Mouse (Mus musculus) CH12.LX (cell line): Measurements from ENCODE around the gene Rrm1. TPM values are rescaled to one million over a fixed set of nuclear protein-coding genes. Genes with fewer than 3 reads are reported as not detected.

Source experiments
- DNase-seq: peaks from one replicate; pipeline ENCODE4 v3.0.0-alpha.2; 2013; ENCODE audit errors: extremely low read depth
- H3K27ac ChIP-seq: 2 replicates; pipeline ENCODE4 v1.5.1; 2012; ENCODE audit warnings: low read depth, mild to moderate bottlenecking, control low read depth, moderate library complexity; ENCODE audit not compliant: insufficient read depth
- H3K27me3 ChIP-seq: replicated peaks from 2 replicates; pipeline ENCODE3; 2012; ENCODE audit warnings: inconsistent platforms
- H3K36me3 ChIP-seq, 2 experiments: replicated peaks in 1 of 2; 2 replicates each; pipeline versions ENCODE3 to v1.6.1; 2012; ENCODE audit warnings: inconsistent platforms in 1 of 2, low read length in 1 of 2, mild to moderate bottlenecking in 1 of 2, mixed read lengths in 1 of 2, moderate library complexity in 1 of 2; ENCODE audit not compliant: control insufficient read depth in 1 of 2, insufficient read depth in 1 of 2
- H3K4me1 ChIP-seq, 2 experiments: 2 replicates each; pipeline ENCODE4 v1.6.1; 2012; ENCODE audit warnings: inconsistent platforms in 1 of 2, moderate library complexity in 1 of 2; ENCODE audit not compliant: insufficient read depth in 2 of 2, control insufficient read depth in 1 of 2
- H3K4me2 ChIP-seq: 2 replicates; pipeline ENCODE4 v1.6.1; 2012; ENCODE audit warnings: low read depth, mild to moderate bottlenecking, control low read depth; ENCODE audit not compliant: poor library complexity, insufficient read depth, severe bottlenecking
- H3K4me3 ChIP-seq, 3 experiments: fragments of 150-350 bp in 1 of 3; sonication (generic) in 1 of 3; replicated peaks in 1 of 3; 2 replicates each; pipeline versions ENCODE3 to v1.5.1; 2011 to 2012; ENCODE audit warnings: low read depth in 2 of 3, low read length in 2 of 3, mild to moderate bottlenecking in 2 of 3, moderate library complexity in 2 of 3, control low read depth in 1 of 3, improper control_type of control experiment in 1 of 3, inconsistent platforms in 1 of 3, mixed read lengths in 1 of 3; ENCODE audit not compliant: poor library complexity in 1 of 3
- H3K79me2 ChIP-seq: replicated peaks from 2 replicates; pipeline ENCODE4 v1.6.1; 2012; ENCODE audit warnings: mild to moderate bottlenecking, moderate library complexity; ENCODE audit not compliant: control insufficient read depth, poor library complexity, insufficient read depth, severe bottlenecking; ENCODE audit errors: extremely low read depth
- H3K9ac ChIP-seq: 2 replicates; pipeline ENCODE4 v1.6.1; 2012; ENCODE audit warnings: low read depth, mild to moderate bottlenecking, control low read depth, moderate library complexity; ENCODE audit not compliant: insufficient read depth
- H3K9me3 ChIP-seq: replicated peaks from 2 replicates; pipeline ENCODE3; 2012; ENCODE audit warnings: low read length, inconsistent platforms, mixed read lengths
- BHLHE40 ChIP-seq: IDR thresholded peaks from 2 replicates; pipeline ENCODE4 v1.6.1; 2011; ENCODE audit warnings: mild to moderate bottlenecking, low read depth, low read length, improper control_type of control experiment
- CHD2 ChIP-seq: IDR thresholded peaks from 2 replicates; pipeline ENCODE4 v1.6.1; 2011; ENCODE audit warnings: low read length, improper control_type of control experiment
- ELF1 ChIP-seq: IDR thresholded peaks from 2 replicates; pipeline ENCODE4 v1.6.1; 2014; ENCODE audit warnings: low read depth, mild to moderate bottlenecking, inconsistent platforms, low read length, improper control_type of control experiment
- EP300 ChIP-seq: IDR thresholded peaks from 2 replicates; pipeline ENCODE4 v1.6.1; 2011; ENCODE audit warnings: low read length, improper control_type of control experiment
- ETS1 ChIP-seq: conservative IDR thresholded peaks from 2 replicates; pipeline ENCODE4 v1.6.1; 2012; ENCODE audit warnings: low read depth, mild to moderate bottlenecking, inconsistent platforms, low read length, improper control_type of control experiment, moderate library complexity
- GABPA ChIP-seq: IDR thresholded peaks from 2 replicates; pipeline ENCODE4 v1.6.1; 2012; ENCODE audit warnings: low read depth, low read length, improper control_type of control experiment, inconsistent platforms; ENCODE audit not compliant: insufficient replicate concordance
- HCFC1 ChIP-seq: IDR thresholded peaks from 2 replicates; pipeline ENCODE4 v1.6.1; 2012; ENCODE audit warnings: low read depth, mild to moderate bottlenecking, inconsistent platforms, low read length, improper control_type of control experiment
- IRF4 ChIP-seq: IDR thresholded peaks from 2 replicates; pipeline ENCODE4 v1.6.1; 2014; ENCODE audit warnings: low read depth, mild to moderate bottlenecking, inconsistent platforms, low read length, improper control_type of control experiment
- JUN ChIP-seq: IDR thresholded peaks from 2 replicates; pipeline ENCODE4 v1.6.1; 2011; ENCODE audit warnings: low read depth, mild to moderate bottlenecking, low read length, improper control_type of control experiment, moderate library complexity; ENCODE audit not compliant: insufficient read depth
- JUND ChIP-seq: conservative IDR thresholded peaks from 2 replicates; pipeline ENCODE4 v1.6.1; 2011; ENCODE audit warnings: low read depth, low read length, improper control_type of control experiment
- KAT2A ChIP-seq: IDR thresholded peaks from 2 replicates; pipeline ENCODE4 v1.6.1; 2012; ENCODE audit warnings: low read length, improper control_type of control experiment, inconsistent platforms; ENCODE audit not compliant: insufficient replicate concordance
- MAFK ChIP-seq: IDR thresholded peaks from 2 replicates; pipeline ENCODE4 v1.6.1; 2011; ENCODE audit warnings: low read length, improper control_type of control experiment; ENCODE audit not compliant: insufficient replicate concordance
- MAX ChIP-seq: IDR thresholded peaks from 2 replicates; pipeline ENCODE4 v1.6.1; 2011; ENCODE audit warnings: low read length, improper control_type of control experiment
- MXI1 ChIP-seq: IDR thresholded peaks from 2 replicates; pipeline ENCODE4 v1.6.1; 2011; ENCODE audit warnings: mild to moderate bottlenecking, low read depth, low read length, improper control_type of control experiment
- MYC ChIP-seq: IDR thresholded peaks from 2 replicates; pipeline ENCODE4 v1.6.1; 2011; ENCODE audit warnings: low read depth, mild to moderate bottlenecking, improper control_type of control experiment, low read length
- NRF1 ChIP-seq: IDR thresholded peaks from 2 replicates; pipeline ENCODE4 v1.6.1; 2014; ENCODE audit warnings: low read depth, mild to moderate bottlenecking, inconsistent platforms, low read length, improper control_type of control experiment, moderate library complexity
- PAX5 ChIP-seq: IDR thresholded peaks from 2 replicates; pipeline ENCODE4 v1.6.1; 2012; ENCODE audit warnings: low read length, inconsistent platforms, mixed read lengths
- POLR2AphosphoS2 ChIP-seq: IDR thresholded peaks from 2 replicates; pipeline ENCODE4 v1.6.1; 2011; ENCODE audit warnings: low read depth, low read length, improper control_type of control experiment
- RAD21 ChIP-seq: IDR thresholded peaks from 2 replicates; pipeline ENCODE4 v1.6.1; 2011; ENCODE audit warnings: low read depth, mild to moderate bottlenecking, low read length, improper control_type of control experiment, moderate library complexity
- RCOR1 ChIP-seq: conservative IDR thresholded peaks from 2 replicates; pipeline ENCODE4 v1.6.1; 2012; ENCODE audit warnings: low read depth, mild to moderate bottlenecking, inconsistent platforms, low read length, improper control_type of control experiment
- SIN3A ChIP-seq: IDR thresholded peaks from 2 replicates; pipeline ENCODE4 v1.6.1; 2012; ENCODE audit warnings: low read length, improper control_type of control experiment, inconsistent platforms
- SMC3 ChIP-seq: IDR thresholded peaks from 2 replicates; pipeline ENCODE4 v1.6.1; 2011; ENCODE audit warnings: low read depth, low read length, improper control_type of control experiment
- TBP ChIP-seq: conservative IDR thresholded peaks from 2 replicates; pipeline ENCODE4 v1.6.1; 2011; ENCODE audit warnings: low read depth, low read length, improper control_type of control experiment
- TCF12 ChIP-seq: IDR thresholded peaks from 2 replicates; pipeline ENCODE4 v1.6.1; 2014; ENCODE audit warnings: low read depth, mild to moderate bottlenecking, inconsistent platforms, low read length, improper control_type of control experiment
- USF1 ChIP-seq: IDR thresholded peaks from 2 replicates; pipeline ENCODE4 v1.6.1; 2014; ENCODE audit warnings: low read depth, mild to moderate bottlenecking, inconsistent platforms, low read length, improper control_type of control experiment
- ZC3H11A ChIP-seq: IDR thresholded peaks from 2 replicates; pipeline ENCODE4 v1.6.1; 2012; ENCODE audit warnings: low read depth, mild to moderate bottlenecking, inconsistent platforms, low read length, improper control_type of control experiment
- ZNF384 ChIP-seq: IDR thresholded peaks from 2 replicates; pipeline ENCODE4 v1.6.1; 2012; ENCODE audit warnings: low read depth, low read length, improper control_type of control experiment, inconsistent platforms
- dilution Hi-C: fragments of 300-500 bp; cut with MboI; formaldehyde crosslinking; loops from 2 replicates; pipeline ENCODE4 v1.14.3; 2020; ENCODE audit warnings: low sequenced_read_pairs; ENCODE audit not compliant: extremely low pct_unique_long_range_greater_than_20kb, extremely low pct_ligation_motif_present
- in situ Hi-C: fragments of 300-500 bp; cut with MboI; formaldehyde crosslinking; loops from 3 replicates; pipeline ENCODE4 v1.14.3; 2019; ENCODE audit warnings: low sequenced_read_pairs, low pct_ligation_motif_present, low pct_unique_long_range_greater_than_20kb, mixed read lengths
- polyA plus RNA-seq: library from polyadenylated mRNA; unstranded; fragments of >175 nt; gene quantifications from 2 replicates; pipeline ENCODE4 v1.2.1, GENCODE M21; 2012; ENCODE audit warnings: low read depth; ENCODE audit not compliant: insufficient read length
- total RNA-seq, 2 experiments: library from RNA; depleted of rRNA; stranded (reverse); fragments of 300-350 nt in 1 of 2; fragments of >200 nt in 1 of 2; gene quantifications; 2 replicates each; pipeline ENCODE4 v1.2.3; 2012 to 2014

The Rrm1 gene
- total and polyA plus RNA-seq, 3 experiments: 156 to 248 (median 227) TPM

- Histone ChIP-seq H3K4me2 (no peak overlapping the region), H3K27ac (no peak overlapping the region), H3K9me3 (no peaks in the 10 kb centered on the region), H3K27me3 (no peaks in the 10 kb centered on the region), H3K9ac (no peak overlapping the region), H3K4me3 (no peak overlapping the region), H3K36me3 (peaks cover 0 to 39% of the 10 kb centered on the region in 2 experiments), H3K79me2 (no peaks in the 10 kb centered on the region), H3K4me1 (0 out of 4 replicates have a peak, but pooled peaks cover 0 to 3% of the 10 kb centered on the region in 2 experiments)
- in situ Hi-C loops (no loop called here), dilution Hi-C loops (no loop called here)
- DNase-seq: no peak
- TF ChIP-seq TBP (no peak), RCOR1 (no peak), JUN (no peak), CHD2 (no peak), SMC3 (no peak), TCF12 (no peak), NRF1 (no peak), MAX (no peak), POLR2AphosphoS2 (no peak), ZC3H11A (no peak), IRF4 (no peak)
Observed at GRCm38 (mm10) chr7:102478926-102479325, 37.4 kb downstream of the Rrm1 start.

- Histone ChIP-seq H3K4me3 (no peak overlapping the region), H3K9me3 (no peaks in the 10 kb centered on the region), H3K27ac (no peak overlapping the region), H3K27me3 (no peaks in the 10 kb centered on the region), H3K79me2 (no peaks in the 10 kb centered on the region), H3K36me3 (peaks cover 0 to 39% of the 10 kb centered on the region in 2 experiments), H3K9ac (no peak overlapping the region), H3K4me1 (0 out of 4 replicates have a peak, but pooled peaks cover 0 to 3% of the 10 kb centered on the region in 2 experiments), H3K4me2 (no peak overlapping the region)
- in situ Hi-C loops: no loop called here
- no peak for DNase-seq
- dilution Hi-C loops: no loop called here
- no peak for TF ChIP-seq BHLHE40
- no peak for TF ChIP-seq MYC
- no peak for TF ChIP-seq ELF1
- TF ChIP-seq GABPA: no peak
- TF ChIP-seq MAX: no peak
- TF ChIP-seq ETS1: no peak
- no peak for TF ChIP-seq PAX5
- no peak for TF ChIP-seq SIN3A
- TF ChIP-seq ZNF384: no peak
- TF ChIP-seq RAD21: no peak
- no peak for TF ChIP-seq KAT2A
- TF ChIP-seq JUND: no peak
- TF ChIP-seq HCFC1: no peak
- no peak for TF ChIP-seq EP300
- no peak for TF ChIP-seq MXI1
- no peak for TF ChIP-seq POLR2AphosphoS2
- no peak for TF ChIP-seq MAFK
- no peak for TF ChIP-seq USF1
- no peak for TF ChIP-seq ZC3H11A
Observed at GRCm38 (mm10) chr7:102479368-102480078, 38.0 kb downstream of the Rrm1 start.
